Mouse (Mus musculus) adrenal gland, adult (tissue): ENCODE measurements at regions not wholly inside any gene's neighbourhood (a gene's known extent, or its start where the extent isn't known, plus 50 kb on each side); places are given as distances from the start of the nearest gene placed in this dataset.

Experiments
- DNase-seq, 2 experiments: peaks; one replicate each; pipeline ENCODE4 v3.0.0; 2022 to 2023; ENCODE audit warnings: low spot score in 1 of 2; ENCODE audit not compliant: inconsistent age in 2 of 2

GRCm38 (mm10) chr12:110332616-110333154 lies 53.8 kb downstream of the Dio3 start:
- DNase-seq, result no peak

- no peak for DNase-seq
Observed at GRCm38 (mm10) chr12:110334609-110335008, 55.7 kb downstream of the Dio3 start.

- DNase-seq, result no peak
Observed at GRCm38 (mm10) chr12:110344280-110344827, 65.5 kb downstream of the Dio3 start.

- DNase-seq, result no peak
Observed at GRCm38 (mm10) chr12:110349621-110350020, 70.8 kb downstream of the Dio3 start.

- no peak for DNase-seq
Observed at GRCm38 (mm10) chr12:110355851-110356250, 77.0 kb downstream of the Dio3 start.

GRCm38 (mm10) chr12:110367102-110367501 lies 79.8 kb upstream of the Ppp2r5c start:
- DNase-seq, result no peak

- DNase-seq, result no peak
Observed at GRCm38 (mm10) chr12:110367822-110368221, 79.1 kb upstream of the Ppp2r5c start.

- DNase-seq, result peak in 1 of 2 experiments; percentile 69
Observed at GRCm38 (mm10) chr12:110371886-110372690, 74.8 kb upstream of the Ppp2r5c start.

GRCm38 (mm10) chr12:110372986-110373385 lies 73.9 kb upstream of the Ppp2r5c start:
- no peak for DNase-seq

GRCm38 (mm10) chr12:110373408-110374065 lies 73.4 kb upstream of the Ppp2r5c start:
- peak; percentile 92 to 97 for DNase-seq

- peak in 1 of 2 experiments; percentile 64 for DNase-seq
Observed at GRCm38 (mm10) chr12:110375139-110375538, 71.8 kb upstream of the Ppp2r5c start.

GRCm38 (mm10) chr12:110376062-110376837 lies 70.7 kb upstream of the Ppp2r5c start:
- DNase-seq, result peak in 1 of 2 experiments; percentile 67

- DNase-seq, result no peak
Observed at GRCm38 (mm10) chr12:110376838-110377150, 70.1 kb upstream of the Ppp2r5c start.

- DNase-seq, result no peak
Observed at GRCm38 (mm10) chr12:110377306-110377705, 69.6 kb upstream of the Ppp2r5c start.

- DNase-seq, result peak; percentile 65 to 87
Observed at GRCm38 (mm10) chr12:110377734-110378133, 69.2 kb upstream of the Ppp2r5c start.

GRCm38 (mm10) chr12:110378302-110378701 lies 68.6 kb upstream of the Ppp2r5c start:
- no peak for DNase-seq

GRCm38 (mm10) chr12:110379721-110380120 lies 67.2 kb upstream of the Ppp2r5c start:
- DNase-seq, result no peak

GRCm38 (mm10) chr12:110380831-110381750 lies 65.8 kb upstream of the Ppp2r5c start:
- DNase-seq, result peak; percentile 81 to 91

GRCm38 (mm10) chr12:110385031-110385430 lies 61.9 kb upstream of the Ppp2r5c start:
- DNase-seq, result no peak
